Mouse (Mus musculus) heart, embryonic 15.5 days (tissue): ENCODE data around the gene Btbd8. TPM values are rescaled to one million over a fixed set of nuclear protein-coding genes. Genes with fewer than 3 reads are reported as not detected.

Experiments
- polyA plus RNA-seq: library from polyadenylated mRNA; unstranded; fragments of >200 nt; fragmentation: Nextera tagmentation; extraction: Ambion mirVana; gene quantifications from 2 replicates; pipeline ENCODE4 v1.2.1, GENCODE M21; 2015

Btbd8 gene
- polyA plus RNA-seq, 1 experiment from 2014 or later = 3.7 TPM

Other genes with a start within 250 kb of the Btbd8 start
- gene Tgfbr3, start 148.4 kb upstream of the Btbd8 start, polyA plus RNA-seq = 16.8 and 23.8 TPM in 2 replicates
- 0.62 and 1.1 TPM in 2 replicates for gene Brdt, start 106.8 kb upstream of the Btbd8 start, polyA plus RNA-seq
- gene Ephx4, start 35.3 kb upstream of the Btbd8 start, polyA plus RNA-seq = 1.0 and 1.4 TPM in 2 replicates
- gene Lpcat2b, start 6.4 kb upstream of the Btbd8 start, polyA plus RNA-seq = not detected in 2 replicates
- 0.23 and 0.26 TPM in 2 replicates for gene Gm42669, start 69.6 kb downstream of the Btbd8 start, polyA plus RNA-seq
- 0.05 and 0.06 TPM in 2 replicates for gene 1700028K03Rik, start 96.7 kb downstream of the Btbd8 start, polyA plus RNA-seq
- gene Rpap2, start 159.4 kb downstream of the Btbd8 start, polyA plus RNA-seq = 10.5 and 11.2 TPM in 2 replicates
- gene Glmn, start 159.9 kb downstream of the Btbd8 start, polyA plus RNA-seq = 16.1 and 18.0 TPM in 2 replicates